Mouse (Mus musculus) retina, embryonic 14.5 days (tissue): ENCODE data around the gene Mtmr11.

Experiments
- DNase-seq: peaks from one replicate; pipeline ENCODE4 v3.0.0-alpha.2; 2015; ENCODE audit warnings: low spot score

Gene Mtmr11

GRCm38 (mm10) chr3:96161869-96162840 lies at the start of gene Mtmr11:
Mtmr11 (plus strand) TSS chr3:96162004.
- DNase-seq = peak; percentile 21

- no peak for DNase-seq
Observed at GRCm38 (mm10) chr3:96113251-96113650, 48.6 kb upstream of the Mtmr11 start.

- DNase-seq = no peak
Observed at GRCm38 (mm10) chr3:96118142-96118541, 43.7 kb upstream of the Mtmr11 start.

GRCm38 (mm10) chr3:96118702-96119101 lies 43.1 kb upstream of the Mtmr11 start:
- no peak for DNase-seq

- no peak for DNase-seq
Observed at GRCm38 (mm10) chr3:96124235-96124634, 37.6 kb upstream of the Mtmr11 start.

GRCm38 (mm10) chr3:96128128-96128527 lies 33.7 kb upstream of the Mtmr11 start:
- no peak for DNase-seq

GRCm38 (mm10) chr3:96132478-96132877 lies 29.3 kb upstream of the Mtmr11 start:
- no peak for DNase-seq

- DNase-seq = no peak
Observed at GRCm38 (mm10) chr3:96133327-96133905, 28.4 kb upstream of the Mtmr11 start.

- no peak for DNase-seq
Observed at GRCm38 (mm10) chr3:96135011-96135410, 26.8 kb upstream of the Mtmr11 start.

GRCm38 (mm10) chr3:96147950-96148349 lies 13.9 kb upstream of the Mtmr11 start:
- peak; percentile 81 for DNase-seq

GRCm38 (mm10) chr3:96151836-96152235 lies 10.0 kb upstream of the Mtmr11 start:
- no peak for DNase-seq

- no peak for DNase-seq
Observed at GRCm38 (mm10) chr3:96152611-96153010, 9.2 kb upstream of the Mtmr11 start.

GRCm38 (mm10) chr3:96155501-96155900 lies 6.3 kb upstream of the Mtmr11 start:
- no peak for DNase-seq

- DNase-seq = no peak
Observed at GRCm38 (mm10) chr3:96159820-96160219, 2.0 kb upstream of the Mtmr11 start.

- DNase-seq = no peak
Observed at GRCm38 (mm10) chr3:96160222-96160802, 1.5 kb upstream of the Mtmr11 start.

- peak; percentile 46 for DNase-seq
Observed at GRCm38 (mm10) chr3:96160803-96161516, 844 bp upstream of the Mtmr11 start.

GRCm38 (mm10) chr3:96163040-96163439 lies 1.2 kb downstream of the Mtmr11 start:
- DNase-seq = no peak

- no peak for DNase-seq
Observed at GRCm38 (mm10) chr3:96168466-96169158, 6.8 kb downstream of the Mtmr11 start.

- no peak for DNase-seq
Observed at GRCm38 (mm10) chr3:96170276-96170675, 8.5 kb downstream of the Mtmr11 start.

GRCm38 (mm10) chr3:96170976-96171545 lies 9.3 kb downstream of the Mtmr11 start:
- no peak for DNase-seq

GRCm38 (mm10) chr3:96171583-96172196 lies 9.9 kb downstream of the Mtmr11 start:
- no peak for DNase-seq
